Mouse (Mus musculus) bone marrow macrophage, adult 2 months (primary cell): ENCODE measurements around the gene Ezh1.

Experiments used
- CTCF ChIP-seq: IDR thresholded peaks from 2 replicates; pipeline ENCODE4 v1.5.1; 2012; ENCODE audit warnings: low read depth, mild to moderate bottlenecking, low read length, moderate library complexity
- POLR2A ChIP-seq: IDR thresholded peaks from 2 replicates; pipeline ENCODE4 v1.6.1; 2012; ENCODE audit warnings: mild to moderate bottlenecking, low read depth, low read length, borderline replicate concordance

DNA sequence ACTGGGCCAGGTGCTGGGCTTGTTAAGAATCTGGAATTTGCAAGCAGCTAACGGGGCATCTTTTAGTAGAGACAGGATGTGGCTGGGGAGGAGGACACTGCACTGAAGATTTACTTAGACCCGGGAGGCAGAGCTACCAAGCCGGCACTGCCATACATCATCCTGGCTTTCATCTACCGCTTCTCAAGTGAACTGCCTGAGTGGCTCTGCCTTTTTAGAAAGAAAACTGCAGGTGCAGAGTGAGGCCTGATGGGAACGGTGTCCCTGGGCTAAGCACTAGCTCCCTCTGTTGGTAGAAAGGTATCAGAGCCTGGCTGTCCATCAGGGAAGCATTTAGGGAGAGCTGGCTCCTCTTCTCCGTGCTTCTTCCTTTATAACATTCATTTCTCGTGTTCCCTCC is 25.3 kb downstream of the Ezh1 start:
- TF ChIP-seq CTCF (peak; percentile 44), POLR2A (no peak)
